Mouse (Mus musculus) midbrain, embryonic 10.5 days (tissue): Measurements from ENCODE around the gene Krtap5-4. TPM values are rescaled to one million over a fixed set of nuclear protein-coding genes. Genes with fewer than 3 reads are reported as not detected.

Experiments
- DNase-seq: peaks from one replicate; pipeline ENCODE4 v3.0.0-alpha.2; 2017; ENCODE audit warnings: low spot score
- H3K27ac ChIP-seq: fragments of 300-500 bp; sonication (generic); replicated peaks from 2 replicates; pipeline ENCODE4 v1.5.1; 2016; ENCODE audit warnings: mild to moderate bottlenecking
- H3K27me3 ChIP-seq: fragments of 300-500 bp; sonication (generic); 2 replicates; pipeline ENCODE4 v1.6.1; 2016; ENCODE audit warnings: low read depth, mild to moderate bottlenecking; ENCODE audit not compliant: poor library complexity, severe bottlenecking
- H3K36me3 ChIP-seq: fragments of 300-500 bp; sonication (generic); 2 replicates; pipeline ENCODE4 v1.6.1; 2016; ENCODE audit warnings: mild to moderate bottlenecking, moderate library complexity
- H3K4me1 ChIP-seq: fragments of 300-500 bp; sonication (generic); 2 replicates; pipeline ENCODE4 v1.6.1; 2016
- H3K4me3 ChIP-seq: fragments of 300-500 bp; sonication (generic); 2 replicates; pipeline ENCODE4 v1.5.1; 2016; ENCODE audit warnings: mild to moderate bottlenecking, moderate library complexity
- H3K9me3 ChIP-seq: fragments of 300-500 bp; sonication (generic); replicated peaks from 2 replicates; pipeline ENCODE4 v1.6.1; 2016; ENCODE audit warnings: mild to moderate bottlenecking
- WGBS: fragments of 180-500 bp; shearing (Covaris S2); methylation state at CpG from one replicate; pipeline ENCODE4 v1.1.7; 2016; 5-methylcytosine and 5-hydroxymethylcytosine counted together
- polyA plus RNA-seq: library from polyadenylated mRNA; unstranded; fragments of >200 nt; fragmentation: Nextera tagmentation; extraction: Ambion mirVana; gene quantifications from 2 replicates; pipeline ENCODE4 v1.2.1, GENCODE M21; 2016

Krtap5-4 gene
- polyA plus RNA-seq, 1 experiment from 2014 or later = not detected

- H3K27me3 ChIP-seq = 0 out of 2 replicates have a peak, but pooled peaks cover 12% of the 10 kb centered on the region
- 87% methylated on average over 5 of the region's 5 CpGs for WGBS
- H3K9me3 ChIP-seq = no peaks in the 10 kb centered on the region
- H3K36me3 ChIP-seq = no peaks in the 10 kb centered on the region
- no peak overlapping the region for H3K27ac ChIP-seq
- DNase-seq = no peak
- H3K4me3 ChIP-seq = no peak overlapping the region
- peaks cover 5% of the 10 kb centered on the region; the same call in 1 of the 2 replicates for H3K4me1 ChIP-seq
These were observed 48.2 kb downstream of the Krtap5-4 start for GRCm38 (mm10) chr7:142351569-142351968.

GRCm38 (mm10) chr7:142353854-142354253, 50.5 kb downstream of the Krtap5-4 start:
- H3K36me3 ChIP-seq = no peaks in the 10 kb centered on the region
- H3K9me3 ChIP-seq = no peaks in the 10 kb centered on the region
- peaks cover 8% of the 10 kb centered on the region for H3K4me1 ChIP-seq
- WGBS = 79% methylated on average over 5 of the region's 5 CpGs
- no peak for DNase-seq
- peaks cover 18% of the 10 kb centered on the region; the same call in 1 of the 2 replicates for H3K27me3 ChIP-seq
- no peak overlapping the region for H3K27ac ChIP-seq
- H3K4me3 ChIP-seq = no peak overlapping the region

Other genes with a start within 250 kb of the Krtap5-4 start
- 62.2 and 64.0 TPM in 2 replicates for gene Mob2, start 242.5 kb upstream of the Krtap5-4 start, polyA plus RNA-seq
- gene Dusp8, start 207.7 kb upstream of the Krtap5-4 start, polyA plus RNA-seq = 6.4 and 13.2 TPM in 2 replicates
- 0.29 TPM in 1 of 2 replicates, not detected in the other for gene Gm45618, start 182.8 kb upstream of the Krtap5-4 start, polyA plus RNA-seq
- not detected in 2 replicates for gene Gm39115, start 167.5 kb upstream of the Krtap5-4 start, polyA plus RNA-seq
- gene Gm45337, start 158.9 kb upstream of the Krtap5-4 start, polyA plus RNA-seq = not detected in 2 replicates
- not detected in 2 replicates for gene Gm29735, start 146.4 kb upstream of the Krtap5-4 start, polyA plus RNA-seq
- gene Gm4553, start 137.8 kb upstream of the Krtap5-4 start, polyA plus RNA-seq = not detected in 2 replicates
- not detected in 2 replicates for gene Krtap5-2, start 127.5 kb upstream of the Krtap5-4 start, polyA plus RNA-seq
- not detected in 2 replicates for gene Gm10153, start 113.2 kb upstream of the Krtap5-4 start, polyA plus RNA-seq
- not detected in 2 replicates for gene Krtap5-3, start 102.2 kb upstream of the Krtap5-4 start, polyA plus RNA-seq
- gene Gm7579, start 91.7 kb upstream of the Krtap5-4 start, polyA plus RNA-seq = not detected in 2 replicates
- gene Krtap5-5, start 73.6 kb upstream of the Krtap5-4 start, polyA plus RNA-seq = not detected in 2 replicates
- gene Gm40460, start 62.5 kb upstream of the Krtap5-4 start, polyA plus RNA-seq = not detected in 2 replicates
- not detected in 2 replicates for gene Gm2431, start 45.2 kb upstream of the Krtap5-4 start, polyA plus RNA-seq
- gene Gm4559, start 29.2 kb upstream of the Krtap5-4 start, polyA plus RNA-seq = not detected in 2 replicates
- not detected in 2 replicates for gene Krtap5-1, start 6.4 kb upstream of the Krtap5-4 start, polyA plus RNA-seq
- 0.41 and 0.50 TPM in 2 replicates for gene Ifitm10, start 70.2 kb downstream of the Krtap5-4 start, polyA plus RNA-seq
- gene Gm49369, start 79.1 kb downstream of the Krtap5-4 start, polyA plus RNA-seq = 0.75 TPM in 1 of 2 replicates, not detected in the other
- 145 and 171 TPM in 2 replicates for gene Ctsd, start 84.5 kb downstream of the Krtap5-4 start, polyA plus RNA-seq
- 0.34 TPM in 1 of 2 replicates, not detected in the other for gene Syt8, start 131.3 kb downstream of the Krtap5-4 start, polyA plus RNA-seq
- gene Tnni2, start 138.3 kb downstream of the Krtap5-4 start, polyA plus RNA-seq = 0.52 and 1.5 TPM in 2 replicates
- gene Lsp1, start 157.3 kb downstream of the Krtap5-4 start, polyA plus RNA-seq = 14.2 and 15.0 TPM in 2 replicates
- 1.9 TPM in 2 replicates for gene Tnnt3, start 195.3 kb downstream of the Krtap5-4 start, polyA plus RNA-seq
- 15.8 and 20.3 TPM in 2 replicates for gene Mrpl23, start 229.1 kb downstream of the Krtap5-4 start, polyA plus RNA-seq